Mouse (Mus musculus): ENCODE results near the gene Actl10. TPM values are rescaled to one million over a fixed set of nuclear protein-coding genes. Genes with fewer than 3 reads are reported as not detected.
A peak's percentile ranks its signal among the peaks of the same experiment; 100 is the strongest.

Gene Actl10
- polyA plus RNA-seq, 1 experiment from 2014 or later, result 1.1 TPM

- Histone ChIP-seq H3K9me3 (no peaks in the 10 kb centered on the region), H3K4me1 (peaks cover 49% of the 10 kb centered on the region), H3K4me3 (peak overlapping the region; percentile 91), H3K4me2 (replicated peaks) (peak overlapping the region; percentile 80), H3K36me3 (peaks cover 2% of the 10 kb centered on the region), H3K9ac (replicated peaks) (peak overlapping the region; percentile 79), H3K27me3 (no peaks in the 10 kb centered on the region), H3K27ac (replicated peaks) (peak overlapping the region; percentile 91)
- WGBS, result under 1% methylated on average over 58 of the region's 70 CpGs
- peak; percentile 63 for ATAC-seq (ENCODE audit: low FRiP score, low read depth)
Observed at GRCm38 (mm10) chr2:154569071-154569748, 17.6 kb downstream of the Actl10 start.

- Histone ChIP-seq H3K9ac (replicated peaks) (peak within 1 kb of the TSS; percentile 79), H3K36me3 (no peaks in the 10 kb centered on the region), H3K27ac (replicated peaks) (peak within 1 kb of the TSS; percentile 91), H3K9me3 (no peaks in the 10 kb centered on the region), H3K4me1 (peaks cover 51% of the 10 kb centered on the region), H3K4me3 (peak within 1 kb of the TSS; percentile 91), H3K4me2 (replicated peaks) (peak within 1 kb of the TSS; percentile 80), H3K27me3 (no peaks in the 10 kb centered on the region)
- 0% methylated on average over 35 of the region's 44 CpGs for WGBS
- ATAC-seq (ENCODE audit: low FRiP score, low read depth), result peak; percentile 96
Observed at GRCm38 (mm10) chr2:154569836-154570286, 18.3 kb downstream of the Actl10 start, which contains the start of gene E2f1. E2f1 (minus strand) TSS chr2:154569892.

GRCm38 (mm10) chr2:154570666-154571065 lies 19.1 kb downstream of the Actl10 start:
- 0 out of 2 replicates have a peak overlapping the region, but pooled peaks have one; percentile 59 for H3K9ac ChIP-seq (replicated peaks)
- H3K27me3 ChIP-seq, result no peaks in the 10 kb centered on the region
- H3K36me3 ChIP-seq, result no peaks in the 10 kb centered on the region
- H3K4me1 ChIP-seq, result peaks cover 43% of the 10 kb centered on the region
- WGBS, result 77% methylated on average over 4 of the region's 4 CpGs
- H3K9me3 ChIP-seq, result no peaks in the 10 kb centered on the region
- peak overlapping the region; percentile 80 for H3K4me2 ChIP-seq (replicated peaks)
- H3K27ac ChIP-seq (replicated peaks), result peak overlapping the region; percentile 73; the same call in 1 of the 2 replicates
- H3K4me3 ChIP-seq, result no peak overlapping the region
- no peak for ATAC-seq (ENCODE audit: low FRiP score, low read depth)

- Histone ChIP-seq H3K36me3 (no peaks in the 10 kb centered on the region), H3K27me3 (no peaks in the 10 kb centered on the region), H3K9me3 (no peaks in the 10 kb centered on the region), H3K9ac (replicated peaks) (no peak overlapping the region), H3K4me3 (no peak overlapping the region), H3K4me1 (peaks cover 38% of the 10 kb centered on the region), H3K4me2 (replicated peaks) (no peak overlapping the region), H3K27ac (replicated peaks) (no peak overlapping the region)
- no peak for ATAC-seq (ENCODE audit: low FRiP score, low read depth)
- WGBS, result 84% methylated on average over 4 of the region's 4 CpGs
Observed at GRCm38 (mm10) chr2:154571266-154571665, 19.7 kb downstream of the Actl10 start.

GRCm38 (mm10) chr2:154571976-154572375 lies 20.4 kb downstream of the Actl10 start:
- Histone ChIP-seq H3K4me2 (replicated peaks) (no peak overlapping the region), H3K4me3 (no peak overlapping the region), H3K4me1 (peaks cover 38% of the 10 kb centered on the region), H3K36me3 (no peaks in the 10 kb centered on the region), H3K27me3 (no peaks in the 10 kb centered on the region), H3K9me3 (no peaks in the 10 kb centered on the region), H3K9ac (replicated peaks) (no peak overlapping the region), H3K27ac (replicated peaks) (no peak overlapping the region; the same call in 1 of the 2 replicates)
- ATAC-seq (ENCODE audit: low FRiP score, low read depth), result no peak
- WGBS, result 88% methylated on average over 8 of the region's 8 CpGs

GRCm38 (mm10) chr2:154572996-154573395 lies 21.4 kb downstream of the Actl10 start:
- Histone ChIP-seq H3K9ac (replicated peaks) (no peak overlapping the region), H3K4me3 (no peak overlapping the region), H3K4me1 (peaks cover 38% of the 10 kb centered on the region), H3K4me2 (replicated peaks) (no peak overlapping the region), H3K27ac (replicated peaks) (no peak overlapping the region), H3K27me3 (no peaks in the 10 kb centered on the region), H3K9me3 (no peaks in the 10 kb centered on the region), H3K36me3 (no peaks in the 10 kb centered on the region)
- WGBS, result 76% methylated on average over 3 of the region's 3 CpGs
- ATAC-seq (ENCODE audit: low FRiP score, low read depth), result no peak

GRCm38 (mm10) chr2:154574271-154574670 lies 22.7 kb downstream of the Actl10 start:
- 57% methylated on average over 7 of the region's 7 CpGs for WGBS

GRCm38 (mm10) chr2:154576876-154577743 lies 25.5 kb downstream of the Actl10 start:
- 23% methylated on average over 12 of the region's 12 CpGs for WGBS
- H3K4me3 ChIP-seq, result no peak overlapping the region
- H3K9me3 ChIP-seq, result no peaks in the 10 kb centered on the region
- ATAC-seq (ENCODE audit: low FRiP score, low read depth), result peak; percentile 86
- peak overlapping the region; percentile 80 for H3K27ac ChIP-seq (replicated peaks)
- peaks cover 22% of the 10 kb centered on the region for H3K4me1 ChIP-seq
- peak overlapping the region; percentile 5; the same call in 1 of the 2 replicates for H3K4me2 ChIP-seq (replicated peaks)
- H3K36me3 ChIP-seq, result no peaks in the 10 kb centered on the region
- no peaks in the 10 kb centered on the region for H3K27me3 ChIP-seq
- H3K9ac ChIP-seq (replicated peaks), result no peak overlapping the region; the same call in 1 of the 2 replicates

More at GRCm38 (mm10) chr2:154574271-154574670, 22.7 kb downstream of the Actl10 start:
- Histone ChIP-seq H3K4me2 (replicated peaks) (no peak overlapping the region), H3K9me3 (no peaks in the 10 kb centered on the region), H3K4me1 (peaks cover 27% of the 10 kb centered on the region), H3K4me3 (no peak overlapping the region), H3K27me3 (no peaks in the 10 kb centered on the region), H3K27ac (replicated peaks) (no peak overlapping the region), H3K9ac (replicated peaks) (no peak overlapping the region), H3K36me3 (no peaks in the 10 kb centered on the region)
- ATAC-seq (ENCODE audit: low FRiP score, low read depth), result no peak

- H3K36me3 ChIP-seq, result no peaks in the 10 kb centered on the region
- H3K27me3 ChIP-seq, result no peaks in the 10 kb centered on the region
- no peak overlapping the region for H3K9ac ChIP-seq (replicated peaks)
- H3K27ac ChIP-seq (replicated peaks), result peak overlapping the region; percentile 80
- H3K4me1 ChIP-seq, result peaks cover 22% of the 10 kb centered on the region
- WGBS, result 44% methylated on average over 6 of the region's 6 CpGs
- H3K4me3 ChIP-seq, result no peak overlapping the region
- no peak overlapping the region for H3K4me2 ChIP-seq (replicated peaks)
- no peak for ATAC-seq (ENCODE audit: low FRiP score, low read depth)
- H3K9me3 ChIP-seq, result no peaks in the 10 kb centered on the region
Observed at GRCm38 (mm10) chr2:154577744-154578067, 26.1 kb downstream of the Actl10 start.

- Histone ChIP-seq H3K4me2 (replicated peaks) (no peak overlapping the region), H3K9ac (replicated peaks) (no peak overlapping the region), H3K4me1 (peaks cover 32% of the 10 kb centered on the region), H3K27ac (replicated peaks) (no peak overlapping the region), H3K9me3 (no peaks in the 10 kb centered on the region), H3K27me3 (no peaks in the 10 kb centered on the region), H3K4me3 (no peak overlapping the region), H3K36me3 (no peaks in the 10 kb centered on the region)
- ATAC-seq (ENCODE audit: low FRiP score, low read depth), result no peak
- WGBS, result 83% methylated on average over 8 of the region's 8 CpGs
Observed at GRCm38 (mm10) chr2:154580586-154580985, 29.0 kb downstream of the Actl10 start.

- Histone ChIP-seq H3K9ac (replicated peaks) (no peak overlapping the region), H3K9me3 (0 out of 2 replicates have a peak, but pooled peaks cover under 1% of the 10 kb centered on the region), H3K4me1 (peaks cover 29% of the 10 kb centered on the region), H3K4me2 (replicated peaks) (no peak overlapping the region), H3K4me3 (no peak overlapping the region), H3K27ac (replicated peaks) (no peak overlapping the region), H3K27me3 (no peaks in the 10 kb centered on the region), H3K36me3 (0 out of 2 replicates have a peak, but pooled peaks cover 1% of the 10 kb centered on the region)
- ATAC-seq (ENCODE audit: low FRiP score, low read depth), result no peak
- 87% methylated on average over 1 of the region's 1 CpGs for WGBS
Observed at GRCm38 (mm10) chr2:154581421-154581820, 29.8 kb downstream of the Actl10 start.
